Mouse (Mus musculus) adrenal gland, postnatal 10 days (tissue): Measurements from ENCODE around the gene Cdk14. TPM values are rescaled to one million over a fixed set of nuclear protein-coding genes. Genes with fewer than 3 reads are reported as not detected.
A peak's percentile ranks its signal among the peaks of the same experiment; 100 is the strongest.
"Not testable (repeated sequence)": the region's sequence is repeated elsewhere in the genome, so short reads cannot be mapped to it uniquely, and the experiment has no call there.

Experiments used
- DNase-seq: peaks from one replicate; pipeline ENCODE4 v3.0.0; 2021; ENCODE audit warnings: mixed read lengths
- total RNA-seq, 2 experiments: library from RNA; stranded (reverse); gene quantifications; 2 replicates each; pipeline ENCODE4 v1.2.3; 2021

Cdk14 gene
- total RNA-seq, 2 experiments from 2014 or later: 17.8 to 21.9 TPM

DNA sequence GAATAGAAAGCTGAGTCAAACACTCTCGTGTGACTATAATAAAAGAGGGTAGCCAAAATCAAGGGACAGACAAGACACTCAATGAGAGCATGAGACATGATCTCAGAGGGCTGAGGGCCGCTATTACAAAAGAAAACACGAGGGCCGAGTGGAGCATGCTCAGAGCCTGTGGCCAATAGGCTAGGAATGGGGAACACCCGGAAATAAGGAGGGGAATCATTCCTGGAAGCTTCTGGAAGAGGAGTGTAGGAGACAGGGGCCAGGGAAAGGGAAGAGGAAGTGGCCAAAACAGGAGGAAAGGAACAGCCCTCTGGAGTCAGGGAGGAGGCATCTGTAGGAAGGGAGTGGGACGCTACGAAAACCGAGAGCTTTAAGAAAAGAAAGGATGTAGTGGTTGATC is 52.6 kb downstream of the Cdk14 start:
- DNase-seq: no peak

- DNase-seq: no peak
These were observed 54.6 kb downstream of the Cdk14 start for GRCm38 (mm10) chr5:5365285-5366076.

DNA sequence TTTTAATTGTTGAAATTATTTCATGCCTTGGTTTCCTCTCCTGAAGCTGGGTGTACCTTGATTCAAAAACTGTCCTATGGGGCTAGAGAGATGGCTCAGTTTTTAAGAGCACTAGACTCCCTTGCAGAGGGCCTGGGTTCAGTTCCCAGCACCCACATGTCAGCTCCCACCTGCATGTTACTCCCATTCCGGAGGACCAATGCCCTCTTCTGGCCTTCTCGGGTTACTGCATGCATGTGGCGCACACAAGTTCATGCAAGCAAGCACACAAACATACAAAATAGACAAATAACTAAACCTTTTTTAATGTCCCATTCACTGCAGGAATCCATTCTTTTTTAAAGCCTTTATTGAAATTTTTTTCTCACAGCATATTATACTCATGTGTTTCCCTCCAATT is 58.4 kb downstream of the Cdk14 start:
- no peak for DNase-seq

- DNase-seq: no peak
These were observed 59.8 kb downstream of the Cdk14 start for GRCm38 (mm10) chr5:5360338-5360737.

- no peak for DNase-seq
These were observed 60.2 kb downstream of the Cdk14 start for GRCm38 (mm10) chr5:5359915-5360314.

- no peak for DNase-seq
These were observed 60.7 kb downstream of the Cdk14 start for GRCm38 (mm10) chr5:5359370-5359769.

GRCm38 (mm10) chr5:5358019-5358717 is 61.9 kb downstream of the Cdk14 start:
- DNase-seq: no peak

GRCm38 (mm10) chr5:5354684-5355368 is 65.3 kb downstream of the Cdk14 start:
- DNase-seq: no peak

GRCm38 (mm10) chr5:5353946-5354345 is 66.2 kb downstream of the Cdk14 start:
- DNase-seq: no peak

- no peak for DNase-seq
These were observed 75.5 kb downstream of the Cdk14 start for GRCm38 (mm10) chr5:5344646-5345045.

- DNase-seq: peak; percentile 23
These were observed 76.4 kb downstream of the Cdk14 start for GRCm38 (mm10) chr5:5343741-5344140.

GRCm38 (mm10) chr5:5343267-5343666 is 76.8 kb downstream of the Cdk14 start:
- peak; percentile 57 for DNase-seq

DNA sequence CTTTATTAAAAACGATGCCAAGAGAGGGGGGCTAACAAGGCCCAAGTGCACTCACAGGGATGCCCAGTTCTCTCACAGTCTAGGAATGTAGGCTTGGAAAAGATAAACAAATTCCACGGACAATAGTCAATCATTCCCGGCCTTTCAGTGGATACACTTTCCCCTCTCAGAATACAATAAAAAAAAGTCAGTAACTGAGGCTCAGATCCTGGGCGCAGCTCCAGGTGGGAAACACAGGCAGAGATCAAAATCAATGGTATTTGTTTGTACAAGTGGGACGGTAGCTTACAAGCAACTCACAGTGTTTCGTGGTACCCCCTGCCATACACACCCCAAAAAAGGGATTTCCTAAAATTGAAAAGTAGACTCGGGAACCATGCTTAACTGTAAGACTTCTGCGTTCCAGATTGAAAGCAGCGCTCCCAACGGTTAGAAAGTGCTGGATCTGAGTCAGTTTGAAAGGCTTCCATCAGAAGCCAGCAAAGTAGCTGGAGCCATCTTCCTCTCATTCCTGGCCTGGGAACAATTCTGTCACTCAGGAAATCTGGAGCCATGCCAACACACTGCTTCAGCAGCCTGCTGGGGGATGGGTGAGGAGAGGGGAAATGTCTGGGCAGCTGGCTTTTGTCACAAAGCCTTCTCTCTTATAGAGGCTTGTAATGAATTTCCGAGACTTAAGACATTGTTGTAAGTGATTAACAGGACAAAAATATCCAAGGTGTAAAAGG is 77.5 kb downstream of the Cdk14 start:
- peak; percentile 74 for DNase-seq

DNA sequence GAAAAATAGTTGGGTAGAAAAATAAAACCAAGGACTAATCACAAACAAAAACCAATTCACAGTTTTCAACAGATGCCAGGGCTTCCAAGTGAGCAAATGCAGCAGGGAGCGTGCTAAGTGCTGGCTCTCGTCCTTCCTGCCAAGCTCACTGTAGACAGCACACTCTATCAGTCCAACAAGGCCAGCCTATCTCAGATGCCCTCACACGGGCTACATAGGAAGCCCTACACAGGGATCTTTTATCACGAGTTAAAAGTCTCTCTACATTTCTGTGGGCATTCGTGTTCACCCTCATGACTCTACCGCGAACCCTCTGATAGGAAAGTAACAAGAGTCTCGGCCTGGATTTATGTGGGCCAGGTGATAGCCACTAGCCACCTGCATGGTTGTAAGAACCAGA is 78.5 kb downstream of the Cdk14 start:
- DNase-seq: no peak

GRCm38 (mm10) chr5:5333916-5334315 is 86.2 kb downstream of the Cdk14 start:
- DNase-seq: no peak

DNA sequence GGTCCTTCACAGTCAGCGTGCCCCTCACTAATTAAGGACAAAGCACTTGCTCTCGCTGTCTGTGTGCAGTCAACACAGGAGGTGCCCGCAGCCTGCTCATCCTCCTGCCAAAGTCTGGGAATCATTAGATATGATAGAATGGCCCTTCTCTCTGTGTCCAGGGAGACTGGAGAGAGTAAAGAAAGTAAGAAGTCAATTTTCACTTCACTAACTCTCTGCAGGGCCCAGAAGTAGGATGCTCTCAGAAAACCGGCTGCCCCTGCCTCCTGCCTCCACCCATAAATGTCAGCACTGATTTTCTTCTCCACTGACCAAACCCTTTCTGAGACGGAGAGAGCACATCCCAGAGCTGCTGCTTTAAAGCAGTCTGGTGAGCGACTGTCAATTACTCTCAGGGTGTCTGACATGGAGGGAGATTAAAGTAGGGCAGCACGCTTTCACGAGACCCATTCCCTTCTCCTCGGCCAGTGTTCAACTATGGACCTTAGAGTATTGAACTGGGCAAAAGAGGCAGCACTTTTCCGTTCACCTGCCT is 89.1 kb downstream of the Cdk14 start:
- DNase-seq: no peak

- DNase-seq: not testable (repeated sequence)
These were observed 91.1 kb downstream of the Cdk14 start for GRCm38 (mm10) chr5:5329018-5329417.

DNA sequence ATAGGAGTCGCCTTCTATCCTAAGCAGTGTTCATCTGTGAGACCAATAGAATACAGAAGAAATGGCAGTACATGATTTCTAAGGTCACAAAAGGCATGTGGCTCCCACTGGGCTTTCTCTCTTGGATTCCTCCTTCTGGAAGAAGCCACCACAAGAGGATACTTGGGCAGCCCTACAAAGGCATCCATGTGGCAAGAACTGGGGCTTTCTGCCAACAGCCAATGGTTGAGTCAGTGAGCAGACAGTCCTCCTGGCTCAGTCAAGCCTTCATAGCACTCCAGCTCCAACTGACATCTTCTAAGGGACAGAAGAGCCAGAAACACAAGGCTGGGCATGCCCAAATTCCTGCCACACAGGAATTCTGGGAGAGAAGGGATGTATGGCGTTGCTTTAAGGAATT is 93.4 kb downstream of the Cdk14 start:
- peak; percentile 71 for DNase-seq

DNA sequence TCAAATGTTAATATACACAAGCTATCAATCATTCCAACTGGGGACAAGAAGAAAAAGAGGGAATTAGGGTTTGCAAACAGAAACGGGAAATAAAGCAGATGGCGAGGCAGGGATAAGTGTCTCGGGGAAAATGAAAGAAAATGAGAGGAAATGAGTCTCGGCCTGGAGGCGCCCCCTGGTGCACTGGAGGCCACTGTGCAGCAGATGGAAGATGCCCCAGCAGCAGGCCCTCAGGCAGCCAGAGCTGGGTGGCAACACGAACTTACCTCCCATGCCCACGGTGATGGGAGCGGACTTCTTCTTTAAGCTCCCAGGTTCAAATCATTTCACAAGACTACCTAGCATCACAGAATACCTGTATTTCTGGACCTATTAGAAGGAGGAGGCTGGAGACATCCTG is 97.4 kb downstream of the Cdk14 start:
- DNase-seq: no peak

GRCm38 (mm10) chr5:5320506-5321181 is 99.5 kb downstream of the Cdk14 start:
- peak; percentile 48 for DNase-seq

- no peak for DNase-seq
These were observed 100.1 kb downstream of the Cdk14 start for GRCm38 (mm10) chr5:5319824-5320505.
